Mouse (Mus musculus) granulocyte monocyte progenitor cell, adult 5-6 weeks (primary cell): ENCODE measurements around the gene Upf3b. TPM values are rescaled to one million over a fixed set of nuclear protein-coding genes. Genes with fewer than 3 reads are reported as not detected.
"Not testable (repeated sequence)": the region's sequence is repeated elsewhere in the genome, so short reads cannot be mapped to it uniquely, and the experiment has no call there.

Source experiments
- ATAC-seq: replicated peaks from 2 replicates; pipeline ENCODE4 v1.8.0; 2016; ENCODE audit warnings: mild to moderate bottlenecking, moderate TSS enrichment, inconsistent platforms; ENCODE audit not compliant: poor library complexity, severe bottlenecking
- total RNA-seq, 2 experiments: library from RNA; stranded (forward) in 1 of 2; stranded (reverse) in 1 of 2; fragments of 200-712, 200-1000 nt in 1 of 2; fragments of >200 nt in 1 of 2; fragmentation: Nextera tagmentation in 1 of 2; gene quantifications; 2 replicates each; pipeline ENCODE4 v1.2.3; 2014 to 2017

Upf3b gene
- total RNA-seq, 2 experiments from 2014 or later, result 48.5 to 57.7 TPM

DNA sequence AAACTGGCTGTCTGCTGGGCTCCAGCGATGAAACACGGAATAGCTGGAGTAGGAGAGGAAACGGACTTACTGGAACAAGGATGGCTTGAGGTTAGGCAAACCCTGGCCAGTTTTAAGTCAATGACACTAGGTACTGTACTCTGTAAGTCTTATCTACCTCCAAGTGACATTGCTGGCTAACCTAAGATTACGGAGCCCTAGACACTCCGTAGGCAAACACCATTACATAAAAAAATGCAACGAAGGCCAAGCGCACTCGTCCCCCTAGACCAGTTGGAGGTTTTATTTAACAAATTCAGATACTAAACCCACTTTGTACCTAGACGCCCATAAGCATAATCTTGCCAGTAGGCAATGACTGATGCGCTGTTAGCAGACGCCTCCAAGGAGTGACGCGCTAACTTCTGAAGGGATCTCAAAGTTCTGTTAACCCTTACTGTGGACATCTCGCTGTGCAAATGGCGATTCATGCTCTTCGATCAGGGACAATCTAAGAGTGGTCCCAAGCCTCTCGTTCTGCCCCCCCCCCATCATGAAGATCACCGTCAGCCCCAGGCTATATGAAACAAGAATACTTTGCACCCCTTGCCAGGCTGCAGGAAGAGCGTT is 25.7 kb downstream of the Upf3b start:
- ATAC-seq, result peak; percentile 3; the same call in 1 of the 2 replicates

DNA sequence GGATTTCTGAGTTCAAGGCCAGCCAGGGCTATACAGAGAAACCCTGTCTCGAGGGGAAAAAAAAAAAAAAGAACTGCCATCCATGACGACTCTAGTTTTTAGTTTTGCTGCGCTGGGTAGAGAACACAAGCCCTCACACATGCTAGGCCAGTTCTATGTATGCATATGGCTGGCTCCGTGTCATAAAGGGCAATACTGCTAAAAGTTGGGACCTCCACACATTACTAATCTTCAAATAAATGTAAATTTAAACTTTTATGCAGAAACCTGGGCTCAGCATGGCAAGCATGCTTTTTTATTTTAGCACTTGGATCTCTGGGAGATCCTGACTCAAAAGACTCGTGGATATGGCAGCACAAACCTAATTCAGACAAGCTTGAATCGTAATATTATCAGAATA is 28.9 kb downstream of the Upf3b start:
- ATAC-seq, result no peak

DNA sequence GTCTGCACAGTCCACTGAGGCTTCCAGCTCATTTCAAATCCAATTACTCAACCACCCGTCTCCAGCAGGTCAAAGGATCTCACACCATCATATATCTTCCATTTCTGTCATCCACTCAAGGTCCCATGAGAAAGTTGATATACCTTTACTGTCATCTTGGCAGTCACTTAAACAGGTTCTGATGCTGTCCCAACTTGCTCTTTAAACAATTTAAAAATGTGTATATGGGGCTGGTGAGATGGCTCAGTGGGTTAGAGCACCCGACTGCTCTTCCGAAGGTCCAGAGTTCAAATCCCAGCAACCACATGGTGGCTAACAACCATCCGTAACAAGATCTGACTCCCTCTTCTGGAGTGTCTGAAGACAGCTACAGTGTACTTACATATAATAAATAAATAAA is 29.8 kb downstream of the Upf3b start:
- ATAC-seq, result not testable (repeated sequence)

DNA sequence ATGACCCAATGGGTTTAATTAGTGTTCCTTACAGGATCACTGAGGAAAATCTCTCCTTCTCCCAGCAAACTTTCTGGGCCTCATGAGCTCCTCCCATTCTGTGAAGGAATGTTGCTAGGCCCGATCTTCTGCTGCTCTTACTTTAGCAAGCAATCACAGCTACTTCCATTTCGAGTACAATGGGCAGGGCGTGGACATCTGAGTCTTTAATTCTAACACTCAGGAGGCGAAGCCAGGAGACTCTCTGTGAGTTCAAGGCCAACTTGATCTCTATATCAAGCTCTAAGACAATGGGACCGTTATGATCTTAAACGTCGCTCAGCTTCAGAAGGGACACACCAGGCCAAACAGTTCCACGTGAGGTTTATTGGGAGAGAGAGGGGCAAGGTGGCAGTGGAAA is 33.5 kb downstream of the Upf3b start:
- ATAC-seq, result no peak

DNA sequence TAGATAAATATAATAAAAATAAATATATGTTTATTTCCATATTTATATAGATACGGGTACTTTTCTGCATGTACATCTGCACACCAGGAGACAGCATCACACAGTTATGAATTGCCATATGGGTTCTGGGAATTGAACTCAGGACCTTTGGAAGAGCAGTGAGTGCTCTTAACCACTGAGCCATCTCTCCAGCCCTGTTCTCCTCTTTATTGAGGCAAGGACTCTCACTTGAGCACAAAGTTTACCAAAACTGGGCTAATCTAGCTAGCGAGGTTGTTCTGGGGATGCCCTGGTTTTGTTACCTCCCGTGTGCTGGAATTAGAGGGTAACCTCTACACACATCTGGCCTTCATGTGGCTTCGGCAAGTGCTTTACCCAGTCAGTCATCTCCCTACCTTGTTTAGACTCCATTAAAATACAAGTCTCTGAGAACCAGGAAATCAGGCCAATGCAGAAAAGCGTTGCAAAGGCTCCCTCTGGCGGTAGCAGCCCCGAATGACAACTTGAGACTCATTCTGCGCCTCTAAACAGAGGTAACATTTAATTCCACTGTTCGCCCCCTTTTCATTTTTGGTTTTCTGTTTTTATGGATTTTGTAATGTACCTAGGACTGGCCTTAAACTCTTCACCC is 35.7 kb downstream of the Upf3b start:
- ATAC-seq, result peak; percentile 81

DNA sequence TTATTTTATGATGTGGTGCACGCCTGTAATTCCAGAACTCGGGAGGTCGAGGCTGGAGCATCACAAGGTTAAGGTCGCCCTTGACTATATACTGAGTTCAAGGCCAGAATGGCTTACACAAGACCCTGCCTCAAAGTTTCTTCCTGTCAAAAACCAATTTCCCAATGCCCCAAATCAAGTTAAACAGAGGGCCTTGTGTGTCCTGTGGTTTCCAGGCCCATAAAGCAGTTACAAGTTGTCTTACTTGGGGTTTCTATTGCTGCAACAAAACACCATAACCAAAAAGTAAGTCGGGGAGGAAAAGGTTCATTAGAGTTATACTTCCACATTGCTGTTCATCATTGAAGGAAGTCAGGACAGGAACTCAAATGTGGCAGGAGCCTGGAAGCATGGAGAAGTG is 41.4 kb downstream of the Upf3b start:
- peak; percentile 61 for ATAC-seq

DNA sequence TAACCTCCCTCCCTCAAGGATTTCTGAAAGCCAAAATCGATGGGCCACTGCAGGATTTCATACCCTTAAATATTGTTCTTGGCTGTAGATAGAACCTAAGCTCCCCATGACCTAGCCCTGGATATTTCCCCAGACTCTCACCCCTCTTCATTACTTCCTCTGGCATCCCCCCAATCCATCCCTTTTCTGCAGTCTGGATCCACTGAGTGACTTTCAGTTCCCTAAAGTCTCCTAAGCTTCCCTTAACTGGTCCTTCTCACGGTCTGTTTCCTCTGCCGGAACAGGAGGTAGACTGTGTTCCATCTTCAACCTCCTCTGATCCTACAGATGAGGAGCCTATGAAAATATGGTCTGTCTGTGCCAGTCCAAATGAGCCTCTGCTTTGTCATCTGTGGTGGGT is 42.8 kb downstream of the Upf3b start:
- ATAC-seq, result peak; percentile 88

DNA sequence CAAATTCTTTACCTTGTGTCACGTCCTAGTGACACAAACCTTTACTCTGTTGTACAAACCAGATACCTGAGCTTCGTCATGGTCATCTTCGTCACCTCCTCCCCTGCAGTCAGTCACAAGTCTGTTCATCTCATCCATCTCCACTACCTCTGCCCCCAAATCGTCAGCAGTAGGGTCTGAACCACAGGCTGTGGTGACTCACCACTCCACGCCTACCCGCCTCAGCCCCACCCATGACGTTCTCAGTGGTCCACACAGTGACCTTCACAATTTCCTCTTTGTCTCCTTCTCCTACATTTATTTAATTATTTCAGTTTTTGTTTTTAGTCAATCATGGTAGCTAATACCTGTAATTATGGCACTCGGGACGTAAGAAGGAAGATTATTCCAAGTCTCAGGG is 46.2 kb downstream of the Upf3b start:
- ATAC-seq, result peak; percentile 71

DNA sequence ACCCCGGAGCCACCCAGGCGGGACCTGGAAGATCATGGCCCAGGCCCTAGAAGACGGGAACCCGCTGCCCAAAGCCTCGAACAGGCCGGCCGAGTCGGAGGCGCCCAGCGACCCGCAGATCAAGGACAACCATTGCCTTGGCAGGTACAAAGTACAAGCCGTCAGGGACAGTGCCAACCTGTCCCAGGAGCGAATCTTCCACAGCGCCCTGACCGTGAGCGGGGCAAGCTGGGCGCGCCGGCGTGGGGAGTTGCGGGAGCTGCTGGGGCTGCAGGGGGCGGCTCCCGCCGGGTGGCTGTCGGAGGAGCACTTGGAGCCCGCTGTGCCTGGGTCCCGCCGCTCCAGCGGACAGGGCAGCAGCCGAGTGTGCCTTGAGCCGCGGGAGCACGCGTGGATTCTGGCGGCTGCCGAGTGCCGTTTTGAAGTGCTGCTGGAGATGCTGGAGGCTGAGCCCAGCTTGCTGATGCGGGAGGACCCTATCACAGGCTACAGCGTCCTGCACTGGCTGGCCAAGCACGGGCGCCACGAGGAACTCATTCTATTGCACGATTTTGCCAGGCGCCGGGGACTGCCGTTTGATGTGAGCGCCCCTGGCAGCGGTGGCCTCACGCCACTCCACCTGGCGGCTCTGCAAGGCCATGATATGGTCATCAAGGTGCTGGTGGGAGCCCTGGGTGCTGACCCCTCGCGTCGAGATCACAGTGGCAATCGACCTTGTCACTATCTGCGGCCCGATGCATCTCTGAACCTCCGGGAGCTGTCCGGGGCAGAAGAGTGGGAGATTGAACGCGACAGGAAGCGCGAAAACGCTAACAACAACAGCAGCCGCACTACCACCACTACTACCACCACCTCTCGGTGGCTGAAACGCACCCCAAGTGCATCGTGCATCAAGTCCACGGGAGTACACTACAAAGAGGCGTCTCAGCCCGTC is 61.0 kb downstream of the Upf3b start:
- ATAC-seq, result peak; percentile 41

DNA sequence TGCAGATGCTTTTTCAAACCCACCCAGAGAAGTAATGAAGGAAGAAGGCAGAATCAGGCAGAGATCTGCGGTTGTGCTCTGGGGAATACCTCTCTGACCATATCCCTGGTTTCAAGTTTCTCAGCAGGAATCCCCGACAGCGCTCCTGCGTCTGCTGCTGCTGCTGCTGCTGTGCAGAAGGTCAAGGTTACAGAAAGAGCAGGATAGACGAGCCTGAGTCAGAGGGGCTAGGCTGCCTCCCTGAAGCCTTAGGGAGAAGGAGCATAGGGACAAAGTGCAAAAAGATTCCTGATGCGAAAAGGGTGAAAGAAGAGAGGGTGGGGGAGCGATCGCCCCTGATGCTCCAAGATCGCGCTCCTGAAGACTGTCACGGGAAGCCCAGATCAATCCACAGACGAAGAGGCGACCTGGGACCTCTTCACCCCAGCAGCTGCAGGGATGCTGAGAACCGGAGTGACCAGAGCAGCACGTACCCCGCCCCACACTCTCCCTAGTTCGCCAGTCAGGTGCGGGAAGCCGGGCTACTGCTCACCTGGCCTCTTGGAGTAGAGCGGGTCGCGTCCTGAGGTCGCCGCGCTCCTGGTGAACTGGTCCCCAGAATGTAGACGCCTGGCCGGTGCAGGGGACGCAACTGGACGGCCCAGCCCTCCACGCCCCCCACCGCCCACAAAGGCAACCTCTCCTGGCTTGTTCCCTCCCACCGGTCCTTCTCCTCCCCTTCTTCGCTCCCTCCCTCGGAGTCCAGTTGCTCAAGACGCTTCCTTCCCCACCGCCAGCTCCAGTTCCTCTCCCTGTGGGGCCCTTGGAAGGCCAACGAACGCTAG is 61.8 kb downstream of the Upf3b start, which contains the start of gene Sowahd:
Sowahd (plus strand) TSS at position 780 of the 824 bp plus-strand sequence.
- ATAC-seq, result peak; percentile 96

DNA sequence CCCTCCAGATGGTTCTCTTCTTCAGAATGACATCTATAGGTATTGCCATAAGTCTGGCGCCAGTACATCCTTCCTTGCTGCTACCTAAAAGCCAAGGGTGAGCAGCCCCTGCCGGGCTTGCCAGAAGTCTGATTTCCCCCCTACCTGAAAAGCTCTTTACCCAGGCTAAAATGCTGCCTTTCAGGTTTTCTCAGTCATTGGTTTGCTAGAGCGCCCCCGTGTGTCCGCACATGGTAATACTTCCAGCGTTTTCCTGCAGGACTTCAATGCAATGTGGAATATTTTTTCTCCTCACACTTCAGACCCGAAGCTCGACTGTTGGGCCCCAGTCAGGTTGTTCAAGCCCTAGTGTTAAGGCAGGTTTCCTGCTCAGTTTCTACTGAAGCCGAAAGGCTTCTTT is 67.4 kb downstream of the Upf3b start:
- ATAC-seq, result peak; percentile 48

Other genes with a start within 250 kb of the Upf3b start
- gene Ube2a, start 236.4 kb downstream of the Upf3b start, total RNA-seq (2014; fragmentation: Nextera tagmentation), result 108 and 126 TPM in 2 replicates
- 12.7 and 28.0 TPM in 2 replicates for gene Ube2a, start 236.4 kb downstream of the Upf3b start, total RNA-seq (2017)
- gene C330007P06Rik, start 236.2 kb downstream of the Upf3b start, total RNA-seq (2014; fragmentation: Nextera tagmentation), result 26.3 and 26.8 TPM in 2 replicates
- gene C330007P06Rik, start 236.2 kb downstream of the Upf3b start, total RNA-seq (2017), result 70.1 and 71.1 TPM in 2 replicates
- 17.9 and 19.6 TPM in 2 replicates for gene Nkrf, start 207.4 kb downstream of the Upf3b start, total RNA-seq (2014; fragmentation: Nextera tagmentation)
- gene Nkrf, start 207.4 kb downstream of the Upf3b start, total RNA-seq (2017), result 12.9 and 14.1 TPM in 2 replicates
- 34.2 and 37.0 TPM in 2 replicates for gene Sept6, start 118.5 kb downstream of the Upf3b start, total RNA-seq (2014; fragmentation: Nextera tagmentation)
- 39.6 and 44.2 TPM in 2 replicates for gene Sept6, start 118.5 kb downstream of the Upf3b start, total RNA-seq (2017)
- gene Sowahd, start 61.5 kb downstream of the Upf3b start, total RNA-seq (2014; fragmentation: Nextera tagmentation), result 0.38 TPM in 1 of 2 replicates, not detected in the other
- gene Sowahd, start 61.5 kb downstream of the Upf3b start, total RNA-seq (2017), result 0.15 and 1.2 TPM in 2 replicates
- gene Rpl39, start 24.9 kb downstream of the Upf3b start, total RNA-seq (2014; fragmentation: Nextera tagmentation), result 2,391 and 2,751 TPM in 2 replicates
- gene Rpl39, start 24.9 kb downstream of the Upf3b start, total RNA-seq (2017), result 3,105 and 3,852 TPM in 2 replicates
- 11.0 and 15.8 TPM in 2 replicates for gene Nkap, start 16.5 kb upstream of the Upf3b start, total RNA-seq (2014; fragmentation: Nextera tagmentation)
- gene Nkap, start 16.5 kb upstream of the Upf3b start, total RNA-seq (2017), result 16.3 and 65.0 TPM in 2 replicates
- not detected in 2 replicates for gene Akap14, start 58.5 kb upstream of the Upf3b start, total RNA-seq (2014; fragmentation: Nextera tagmentation)
- gene Akap14, start 58.5 kb upstream of the Upf3b start, total RNA-seq (2017), result not detected in 2 replicates
- gene Ndufa1, start 80.8 kb upstream of the Upf3b start, total RNA-seq (2014; fragmentation: Nextera tagmentation), result 227 and 528 TPM in 2 replicates
- gene Ndufa1, start 80.8 kb upstream of the Upf3b start, total RNA-seq (2017), result 90.1 and 112 TPM in 2 replicates
- gene Rnf113a1, start 80.9 kb upstream of the Upf3b start, total RNA-seq (2014; fragmentation: Nextera tagmentation), result 0.73 and 5.8 TPM in 2 replicates
- 2.9 and 3.8 TPM in 2 replicates for gene Rnf113a1, start 80.9 kb upstream of the Upf3b start, total RNA-seq (2017)
- not detected in 2 replicates for gene Gm9, start 100.7 kb upstream of the Upf3b start, total RNA-seq (2014; fragmentation: Nextera tagmentation)
- not detected in 2 replicates for gene Gm9, start 100.7 kb upstream of the Upf3b start, total RNA-seq (2017)
- gene Rhox1, start 111.9 kb upstream of the Upf3b start, total RNA-seq (2014; fragmentation: Nextera tagmentation), result not detected in 2 replicates
- gene Rhox1, start 111.9 kb upstream of the Upf3b start, total RNA-seq (2017), result not detected in 2 replicates
- not detected in 2 replicates for gene Rhox2a, start 134.7 kb upstream of the Upf3b start, total RNA-seq (2014; fragmentation: Nextera tagmentation)
- not detected in 2 replicates for gene Rhox2a, start 134.7 kb upstream of the Upf3b start, total RNA-seq (2017)
- gene Rhox3a, start 139.6 kb upstream of the Upf3b start, total RNA-seq (2014; fragmentation: Nextera tagmentation), result not detected in 2 replicates
- gene Rhox3a, start 139.6 kb upstream of the Upf3b start, total RNA-seq (2017), result not detected in 2 replicates
- gene Rhox4a, start 155.0 kb upstream of the Upf3b start, total RNA-seq (2014; fragmentation: Nextera tagmentation), result not detected in 2 replicates
- not detected in 2 replicates for gene Rhox4a, start 155.0 kb upstream of the Upf3b start, total RNA-seq (2017)